Mouse (Mus musculus) stomach, postnatal 0 days (tissue): ENCODE measurements around the gene Acoxl.

ENCODE experiments used
- CTCF ChIP-seq: IDR thresholded peaks from 2 replicates; pipeline ENCODE4 v1.5.1; 2016; ENCODE audit warnings: antibody characterized with exemption, low read depth, mild to moderate bottlenecking, moderate library complexity
- EP300 ChIP-seq: optimal IDR thresholded peaks from 2 replicates; pipeline ENCODE3; 2016; ENCODE audit warnings: antibody characterized with exemption

DNA sequence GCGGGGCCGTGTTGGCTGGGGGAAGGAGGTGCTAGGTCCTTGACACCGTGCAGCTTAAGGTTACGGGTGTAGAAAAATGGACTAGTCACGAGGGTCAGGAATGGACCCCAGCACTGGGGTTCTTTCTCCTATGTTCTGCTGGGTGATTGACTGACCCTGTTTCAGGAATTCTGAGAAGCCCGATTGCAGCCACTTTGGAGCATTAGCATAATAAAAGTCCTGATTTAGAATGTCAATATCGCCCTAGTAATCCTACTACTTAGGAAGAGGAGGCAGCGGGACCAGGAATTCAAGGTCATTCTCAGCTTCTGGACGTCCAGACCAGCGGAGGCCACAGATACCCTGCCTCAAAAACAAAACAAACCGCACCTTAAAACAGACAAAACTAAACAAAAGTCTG lies 749 bp downstream of the Acoxl start:
- TF ChIP-seq CTCF: no peak
- no peak for TF ChIP-seq EP300
